Mouse (Mus musculus): ENCODE measurements around the gene Speer4f1.
"Not testable (repeated sequence)": the region's sequence is repeated elsewhere in the genome, so short reads cannot be mapped to it uniquely, and the experiment has no call there.

Gene Speer4f1

DNA sequence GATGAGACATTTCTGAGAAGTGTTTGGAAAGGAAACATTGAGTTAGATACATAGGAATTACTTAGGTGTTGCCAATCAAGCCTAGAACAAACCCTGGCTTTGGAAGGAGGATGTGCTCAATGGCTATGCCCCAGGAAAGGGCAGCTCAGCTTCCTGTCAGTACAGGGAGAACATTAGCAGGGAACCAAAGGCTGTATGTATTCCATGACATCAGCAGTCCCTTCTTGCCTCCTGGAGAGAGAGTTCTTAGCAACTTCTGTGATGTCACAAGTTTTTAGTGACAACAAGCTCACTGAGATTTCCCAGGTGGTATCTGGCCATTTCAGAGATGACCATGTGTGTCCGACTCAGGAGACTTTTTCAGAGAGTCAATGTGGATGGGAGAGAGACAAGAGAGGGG lies at the start of gene Speer4f1:
Speer4f1 (plus strand) TSS at position 301 of the 400 bp plus-strand sequence.
- not testable (repeated sequence) for DNase-seq

DNA sequence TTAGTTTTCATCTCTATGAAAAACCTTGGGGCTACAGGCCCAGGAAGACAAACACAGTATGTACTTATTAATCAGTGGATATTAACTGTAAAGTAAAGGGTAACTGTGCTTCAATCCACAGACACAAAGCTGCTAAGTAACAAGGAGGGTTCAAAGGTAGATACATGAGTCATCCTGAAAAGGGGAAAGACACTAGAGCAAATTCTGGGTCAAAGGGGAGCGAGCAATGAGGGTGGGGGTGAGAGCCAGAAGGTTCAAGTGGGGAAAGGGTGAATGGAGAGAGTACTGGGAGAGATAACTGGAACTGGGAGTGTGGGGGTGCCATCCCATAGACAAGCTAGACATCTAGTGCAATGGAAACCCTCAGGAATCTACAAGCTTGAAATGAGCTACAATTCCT lies 49.0 kb upstream of the Speer4f1 start:
- no peak for DNase-seq

- DNase-seq: no peak
Observed at GRCm38 (mm10) chr5:17434721-17435120, 41.2 kb upstream of the Speer4f1 start.

DNA sequence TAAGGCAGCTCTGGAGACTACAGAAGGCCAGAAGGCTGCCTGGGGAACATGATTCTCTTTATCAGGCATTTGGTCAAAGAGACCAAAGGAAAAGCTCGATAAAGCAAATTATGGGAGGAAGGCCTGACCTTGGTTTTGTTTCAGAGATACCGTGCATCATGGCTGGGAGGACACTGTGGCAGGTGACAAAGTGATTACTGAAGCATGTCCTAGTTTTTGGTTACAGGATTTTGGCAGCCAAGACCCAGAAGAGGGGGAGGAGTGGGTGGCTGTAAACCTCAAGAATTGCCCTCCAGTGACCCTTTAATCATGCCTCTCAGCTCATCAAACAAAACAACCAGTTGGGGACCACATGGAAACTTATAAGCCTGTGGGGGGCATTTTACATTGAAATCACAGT lies 39.7 kb upstream of the Speer4f1 start:
- no peak for DNase-seq

GRCm38 (mm10) chr5:17439487-17440102 lies 36.3 kb upstream of the Speer4f1 start:
- no peak for DNase-seq

DNA sequence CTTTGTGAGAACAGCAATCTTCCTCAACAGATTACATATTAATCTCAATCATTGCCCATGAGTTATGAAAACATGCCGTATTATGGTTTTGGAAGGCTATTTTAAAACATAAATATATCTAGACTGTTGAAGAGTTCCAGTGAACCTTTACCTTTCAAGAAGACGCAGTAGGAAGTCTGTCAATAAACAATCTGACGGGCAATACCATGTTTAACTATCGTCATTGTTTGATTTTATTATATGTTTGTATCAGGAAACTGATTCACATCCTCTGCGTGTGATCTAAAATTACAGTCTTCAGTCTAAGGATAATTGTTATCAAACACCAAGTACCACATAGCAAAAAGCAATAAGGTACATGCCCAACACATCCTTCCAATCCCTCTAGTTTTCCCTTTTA lies 21.8 kb upstream of the Speer4f1 start:
- DNase-seq: no peak

DNA sequence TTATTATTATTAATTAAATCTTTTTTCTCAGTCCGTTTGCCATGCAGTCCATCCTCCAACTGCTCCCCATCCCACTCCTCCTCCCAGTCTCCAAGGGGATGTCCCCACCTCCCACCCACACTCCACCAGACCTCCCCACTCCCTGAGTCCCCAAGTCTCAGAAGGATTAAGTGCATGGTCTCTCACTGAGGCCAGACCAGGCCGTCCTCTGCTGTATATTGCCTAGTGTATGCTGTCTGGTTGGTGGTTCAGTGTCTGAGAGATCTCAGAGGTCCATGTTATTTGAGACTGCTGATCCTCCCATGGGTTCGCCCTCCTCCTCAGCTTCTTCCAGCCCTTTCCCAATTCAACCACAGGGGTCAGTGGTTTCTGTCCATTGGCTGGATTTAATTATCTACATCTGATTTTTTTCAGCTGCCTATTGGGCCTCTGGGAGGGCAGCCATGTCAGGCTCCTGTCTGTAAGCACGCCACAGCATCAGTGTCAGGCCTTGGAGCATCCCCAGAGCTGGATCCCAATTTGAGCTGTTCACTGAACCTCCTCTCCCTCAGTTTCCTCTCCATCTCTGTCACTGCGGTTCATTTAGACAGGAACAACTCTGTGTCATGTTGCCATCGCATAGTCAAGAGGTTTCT lies 20.8 kb upstream of the Speer4f1 start:
- no peak for DNase-seq

- DNase-seq: no peak
Observed at GRCm38 (mm10) chr5:17456671-17457070, 19.2 kb upstream of the Speer4f1 start.

DNA sequence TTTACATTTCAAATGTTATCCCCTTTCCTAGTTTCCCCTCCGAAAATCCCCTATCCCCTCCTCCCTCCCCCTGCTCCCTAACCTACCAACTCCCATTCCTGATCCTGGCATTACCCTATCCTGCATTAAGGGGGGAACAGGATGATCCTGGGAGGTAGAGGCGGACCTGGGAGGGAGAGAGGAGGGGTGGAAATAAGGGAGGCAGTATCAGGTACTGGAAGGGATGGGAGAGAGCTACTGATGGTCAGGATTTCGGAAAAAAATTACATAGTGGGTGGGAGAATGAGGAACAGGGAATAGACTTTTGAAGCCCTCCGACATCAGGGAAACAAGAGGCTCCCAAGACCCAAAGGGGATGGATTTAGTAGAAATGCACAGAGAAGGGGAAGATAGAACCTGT lies 7.8 kb upstream of the Speer4f1 start:
- DNase-seq: not testable (repeated sequence)

DNA sequence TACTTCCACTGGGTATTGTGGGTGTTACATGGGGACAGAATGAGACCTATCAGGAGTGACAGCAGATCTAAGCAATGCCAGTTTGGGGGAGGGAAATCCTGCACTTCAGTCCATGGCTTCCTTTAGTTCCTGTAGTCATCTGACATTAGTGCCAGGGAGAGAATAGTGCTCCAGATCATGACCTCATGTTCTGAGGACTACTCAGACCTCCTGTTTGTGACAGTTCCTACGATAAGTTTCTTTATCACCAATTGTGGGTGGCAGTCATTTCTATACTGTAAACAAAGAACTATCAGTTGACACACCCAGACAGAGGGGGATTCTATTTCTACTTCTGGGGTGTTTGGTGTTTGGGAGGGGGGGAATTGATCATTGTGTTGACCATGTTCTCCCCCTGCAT lies 578 bp downstream of the Speer4f1 start:
- no peak for DNase-seq

GRCm38 (mm10) chr5:17489894-17490293 lies 14.0 kb downstream of the Speer4f1 start:
- DNase-seq: no peak

- DNase-seq: no peak
Observed at GRCm38 (mm10) chr5:17495616-17496015, 19.7 kb downstream of the Speer4f1 start.

GRCm38 (mm10) chr5:17496650-17497049 lies 20.8 kb downstream of the Speer4f1 start:
- no peak for DNase-seq

DNA sequence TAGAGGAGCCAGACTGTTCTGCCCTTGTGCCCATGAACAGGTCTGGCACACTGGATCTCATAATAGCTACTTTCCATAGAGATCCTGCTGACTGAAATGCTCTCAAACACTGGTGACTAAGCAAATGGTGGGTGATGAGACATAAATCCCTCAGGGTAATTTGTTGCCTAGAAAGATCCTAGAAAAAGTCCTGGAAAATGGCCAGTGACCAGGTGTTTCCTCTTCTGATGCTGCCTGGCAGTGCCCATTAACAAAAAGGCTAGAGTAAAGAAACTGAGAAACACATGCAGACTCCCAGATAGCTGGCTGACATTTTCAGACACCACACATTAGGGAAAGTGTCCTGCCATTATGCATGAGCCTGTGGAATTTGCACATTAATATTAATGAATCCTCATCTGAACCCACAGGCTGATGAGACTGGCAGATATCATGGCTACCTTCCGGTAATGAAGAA lies 24.0 kb downstream of the Speer4f1 start:
- no peak for DNase-seq

DNA sequence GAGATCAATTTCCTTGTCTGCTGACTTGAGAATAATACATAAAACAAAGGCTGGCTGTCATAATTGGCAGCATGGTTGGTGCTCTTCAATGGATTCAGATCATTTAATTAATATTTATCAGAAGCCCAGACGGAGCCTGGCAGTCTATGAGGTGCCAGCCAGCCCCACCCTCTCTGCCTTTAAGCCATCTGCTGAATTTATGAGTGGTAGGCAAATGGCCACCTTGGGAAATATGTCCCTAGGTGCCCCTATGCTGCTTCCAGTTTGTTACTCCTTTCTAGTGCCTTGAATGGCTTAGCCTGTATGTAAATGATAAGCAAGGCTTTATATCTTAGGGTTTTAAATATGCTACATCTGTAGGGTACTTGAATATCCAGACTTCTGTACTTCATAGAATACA lies 25.0 kb downstream of the Speer4f1 start:
- DNase-seq: no peak

GRCm38 (mm10) chr5:17505540-17505939 lies 29.6 kb downstream of the Speer4f1 start:
- DNase-seq: no peak

GRCm38 (mm10) chr5:17508038-17508437 lies 32.1 kb downstream of the Speer4f1 start:
- DNase-seq: no peak
